Mouse (Mus musculus): ENCODE measurements around the gene Pid1. TPM values are rescaled to one million over a fixed set of nuclear protein-coding genes. Genes with fewer than 3 reads are reported as not detected.
"Not testable (repeated sequence)": the region's sequence is repeated elsewhere in the genome, so short reads cannot be mapped to it uniquely, and the experiment has no call there.

Gene Pid1
- total RNA-seq, 2 experiments from 2014 or later, result 41.9 to 42.1 TPM

DNA sequence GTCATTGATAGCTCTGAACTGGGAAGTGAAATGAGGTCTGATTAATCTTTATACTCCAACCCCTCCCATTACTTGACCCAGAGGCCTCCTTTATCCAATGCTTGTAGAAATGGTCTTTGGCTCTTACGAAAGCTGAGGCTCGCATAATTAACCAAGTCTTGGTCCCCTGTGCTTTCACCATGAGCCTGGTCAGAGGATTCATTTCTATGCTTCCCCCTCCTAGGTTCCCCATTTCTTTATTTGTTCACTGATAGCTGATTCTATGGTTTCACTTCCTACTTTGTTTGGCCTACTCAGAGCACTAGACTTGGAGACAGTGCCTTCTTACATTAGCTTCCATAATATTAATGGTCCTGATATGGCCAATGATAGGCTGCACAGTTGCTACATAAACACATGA lies 13.7 kb downstream of the Pid1 start:
- Histone ChIP-seq H3K4me3 (no peak overlapping the region), H3K27ac (no peak overlapping the region)
- intact Hi-C loops (cut with DNase I), result no loop called here
- TF ChIP-seq CTCF (IDR thresholded peaks at IDR 0.05), result no peak
- DNase-seq (ENCODE audit: extremely low spot score in 1 of 2, low spot score in 2 of 2), result no peak

DNA sequence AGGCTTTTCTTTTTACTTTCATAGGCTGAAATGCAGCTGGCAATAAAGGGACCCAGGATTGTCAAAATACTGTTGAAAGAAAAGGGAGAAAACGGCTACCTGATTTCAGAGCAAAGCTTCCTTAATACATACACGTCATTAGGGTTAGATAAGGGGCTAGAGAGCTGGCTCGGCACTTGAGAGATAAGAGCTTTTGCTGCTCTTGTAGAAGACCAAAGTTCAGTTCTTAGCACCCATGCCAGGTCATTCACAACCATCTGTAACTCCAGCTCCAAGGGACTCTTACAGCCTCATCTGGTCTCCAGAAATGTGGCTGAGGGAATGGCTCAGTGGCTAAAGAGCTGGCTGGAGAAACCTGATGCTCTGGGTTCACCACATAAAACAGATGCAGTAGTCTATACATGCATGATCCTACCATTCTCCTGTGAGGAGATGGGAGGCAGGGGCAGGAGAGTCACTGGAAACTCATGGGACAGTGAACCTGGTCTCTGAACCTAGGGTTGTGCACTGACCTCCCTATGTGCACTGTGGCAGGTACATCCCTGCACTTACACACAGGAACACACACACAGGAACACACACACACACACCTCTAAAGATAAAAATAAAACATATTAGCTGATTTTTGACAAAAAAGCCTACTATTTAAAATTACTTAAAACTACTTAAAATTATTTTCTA lies 16.0 kb downstream of the Pid1 start:
- no peak overlapping the region for H3K4me3 ChIP-seq
- DNase-seq (ENCODE audit: extremely low spot score in 1 of 2, low spot score in 2 of 2), result no peak
- intact Hi-C loops (cut with DNase I), result no loop called here
- TF ChIP-seq CTCF (IDR thresholded peaks at IDR 0.05), result no peak
- no peak overlapping the region for H3K27ac ChIP-seq

- intact Hi-C loops (cut with DNase I); DNase-seq (ENCODE audit: extremely low spot score in 1 of 2, low spot score in 2 of 2); H3K4me3 ChIP-seq; H3K27ac ChIP-seq: not testable (repeated sequence)
Measured at GRCm38 (mm10) chr1:84332797-84333196, 31.2 kb downstream of the Pid1 start.

GRCm38 (mm10) chr1:84331861-84332260 lies 32.1 kb downstream of the Pid1 start:
- H3K4me3 ChIP-seq; H3K27ac ChIP-seq; DNase-seq (ENCODE audit: extremely low spot score in 1 of 2, low spot score in 2 of 2); intact Hi-C loops (cut with DNase I): not testable (repeated sequence)

DNA sequence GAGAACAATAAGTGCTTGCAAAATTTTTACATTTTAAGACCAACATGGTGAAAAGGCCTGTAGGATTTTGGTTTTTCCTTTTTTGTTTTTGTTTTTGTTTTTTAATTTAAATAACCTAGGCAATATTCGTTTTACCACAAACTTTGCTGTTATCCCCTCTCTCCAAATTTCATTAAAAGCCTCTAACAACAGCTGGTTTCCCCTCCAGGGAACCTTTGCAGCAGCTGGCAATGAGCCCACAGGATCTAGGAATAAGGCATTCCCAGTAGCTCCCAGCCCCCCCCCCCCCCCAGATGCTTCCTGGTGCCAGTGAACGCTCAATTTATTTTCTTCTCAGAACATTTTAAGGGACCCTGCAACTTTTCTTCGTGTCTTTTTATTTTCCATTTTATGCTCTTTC lies 38.7 kb downstream of the Pid1 start:
- Histone ChIP-seq H3K4me3 (no peak overlapping the region), H3K27ac (no peak overlapping the region)
- TF ChIP-seq CTCF (IDR thresholded peaks at IDR 0.05), result no peak
- intact Hi-C loops (cut with DNase I), result no loop called here
- no peak for DNase-seq (ENCODE audit: extremely low spot score in 1 of 2, low spot score in 2 of 2)

- Histone ChIP-seq H3K4me3 (no peak overlapping the region), H3K27ac (no peak overlapping the region)
- TF ChIP-seq CTCF (IDR thresholded peaks at IDR 0.05), result no peak
- DNase-seq (ENCODE audit: extremely low spot score in 1 of 2, low spot score in 2 of 2), result no peak
- intact Hi-C loops (cut with DNase I), result no loop called here
Measured at GRCm38 (mm10) chr1:84321327-84321726, 42.7 kb downstream of the Pid1 start.

GRCm38 (mm10) chr1:84318569-84318968 lies 45.4 kb downstream of the Pid1 start:
- no peak for TF ChIP-seq CTCF (IDR thresholded peaks at IDR 0.05)
- DNase-seq (ENCODE audit: extremely low spot score in 1 of 2, low spot score in 2 of 2), result no peak
- intact Hi-C loops (cut with DNase I), result no loop called here
- Histone ChIP-seq H3K4me3 (no peak overlapping the region), H3K27ac (no peak overlapping the region)

DNA sequence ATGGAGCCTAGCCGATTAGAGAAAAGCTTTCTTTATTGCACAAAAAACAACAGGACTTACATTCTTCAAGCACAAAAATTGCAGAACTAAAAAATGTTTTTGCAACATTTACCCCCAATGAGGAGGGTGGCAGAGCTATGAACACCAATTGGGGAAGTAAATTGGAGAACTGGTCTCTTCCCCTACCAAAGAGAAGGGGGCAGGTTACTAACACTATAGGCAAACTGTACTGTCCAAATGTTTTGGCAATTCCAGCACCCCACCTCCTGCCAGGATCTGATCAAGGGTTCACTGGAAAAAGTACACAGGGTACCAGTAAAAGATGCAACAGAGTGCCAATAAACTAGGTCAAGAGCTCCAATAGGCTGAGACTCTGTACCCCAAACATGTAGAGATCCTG lies 46.2 kb downstream of the Pid1 start:
- Histone ChIP-seq H3K4me3 (no peak overlapping the region), H3K27ac (no peak overlapping the region)
- DNase-seq (ENCODE audit: extremely low spot score in 1 of 2, low spot score in 2 of 2), result no peak
- intact Hi-C loops (cut with DNase I), result no loop called here
- TF ChIP-seq CTCF (IDR thresholded peaks at IDR 0.05), result no peak

DNA sequence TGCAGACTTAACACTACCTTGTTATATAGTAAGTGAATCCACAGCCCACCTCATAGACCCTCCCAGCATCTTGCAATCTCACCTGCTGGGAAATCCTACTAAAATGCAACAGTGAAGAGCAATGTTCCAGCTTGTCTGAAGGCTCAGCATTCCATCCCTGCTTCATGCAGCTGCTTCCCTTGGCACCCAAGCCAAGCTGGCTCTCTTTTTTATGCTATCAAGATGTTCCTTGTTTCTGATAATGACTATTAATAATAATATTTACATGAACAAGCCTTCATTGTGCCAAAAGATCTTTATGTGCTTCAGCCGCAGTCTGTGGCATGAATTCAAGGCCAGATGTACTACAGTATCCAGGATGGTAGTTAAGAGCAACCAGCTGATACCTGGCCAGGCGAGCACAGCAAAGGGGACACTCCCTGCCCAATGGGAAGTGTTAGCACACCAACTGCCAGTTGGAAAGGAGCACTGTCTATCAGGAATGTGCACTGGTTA lies 54.0 kb downstream of the Pid1 start:
- no peak for TF ChIP-seq CTCF (IDR thresholded peaks at IDR 0.05)
- DNase-seq (ENCODE audit: extremely low spot score in 1 of 2, low spot score in 2 of 2), result no peak
- Histone ChIP-seq H3K4me3 (no peak overlapping the region), H3K27ac (no peak overlapping the region)
- intact Hi-C loops (cut with DNase I), result no loop called here

DNA sequence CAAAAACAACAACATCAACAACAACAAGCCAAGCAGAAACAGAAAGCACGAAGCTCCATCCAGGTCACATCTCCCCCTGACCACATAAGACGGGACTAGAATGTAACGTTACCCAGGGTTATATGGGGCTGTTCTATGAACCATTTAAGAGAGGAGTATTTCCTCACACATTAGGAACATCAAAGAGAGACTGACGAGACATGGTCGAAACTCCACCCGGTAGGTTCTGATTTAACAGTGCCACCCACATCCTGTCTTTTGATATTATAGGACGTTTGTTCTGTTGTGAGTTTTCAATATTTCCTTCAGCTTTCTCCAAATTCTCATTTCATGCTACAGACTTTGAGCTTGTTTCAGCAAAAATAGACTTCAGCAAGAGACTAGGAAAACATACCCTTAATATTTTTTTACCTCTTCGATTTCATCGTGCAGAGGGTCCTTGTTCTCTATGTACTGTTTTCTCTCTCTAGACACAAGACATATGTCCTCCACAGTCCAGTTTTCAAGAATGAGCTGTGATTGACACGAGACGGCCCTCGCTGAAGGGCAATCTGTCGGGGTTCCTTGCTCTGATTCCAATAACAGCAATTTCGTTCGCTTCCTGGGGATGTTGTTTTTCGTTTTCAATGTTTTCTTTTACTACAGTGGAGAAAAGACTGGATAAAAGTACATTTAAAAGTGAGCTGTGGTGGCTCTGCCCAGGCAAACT lies 58.1 kb downstream of the Pid1 start:
- intact Hi-C loops (cut with DNase I), result no loop called here
- DNase-seq (ENCODE audit: extremely low spot score in 1 of 2, low spot score in 2 of 2), result no peak
- H3K4me3 ChIP-seq, result no peak overlapping the region
- no peak overlapping the region for H3K27ac ChIP-seq
- TF ChIP-seq CTCF (IDR thresholded peaks at IDR 0.05), result no peak

GRCm38 (mm10) chr1:84302788-84303187 lies 61.2 kb downstream of the Pid1 start:
- intact Hi-C loops (cut with DNase I), result loop anchor here (5.0 kb wide), 1 partner anchor 555 kb away; no protein-coding TSS in a partner anchor
- H3K4me3 ChIP-seq, result no peak overlapping the region
- no peak for DNase-seq (ENCODE audit: extremely low spot score in 1 of 2, low spot score in 2 of 2)
- TF ChIP-seq CTCF (IDR thresholded peaks at IDR 0.05), result no peak
- no peak overlapping the region for H3K27ac ChIP-seq

DNA sequence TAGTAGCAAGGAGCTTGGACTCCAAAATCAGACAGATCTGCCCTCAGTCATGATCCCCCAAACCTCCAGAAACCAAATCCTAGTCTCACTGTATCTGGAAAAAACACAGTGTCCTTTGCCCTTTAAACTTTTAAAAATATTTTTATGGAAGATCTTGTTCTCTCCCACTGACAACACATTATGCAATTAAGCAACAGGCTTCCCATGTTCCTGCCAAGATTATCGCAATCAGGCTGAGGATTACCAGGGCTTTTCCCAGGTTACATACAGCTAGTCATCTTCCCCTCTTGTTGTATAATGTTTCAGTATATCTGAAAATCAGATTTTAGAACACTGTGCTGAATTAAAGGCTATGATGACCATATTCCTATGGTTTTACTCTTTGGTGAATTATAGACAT lies 64.3 kb downstream of the Pid1 start:
- Histone ChIP-seq H3K4me3 (no peak overlapping the region), H3K27ac (no peak overlapping the region)
- TF ChIP-seq CTCF (IDR thresholded peaks at IDR 0.05), result no peak
- no peak for DNase-seq (ENCODE audit: extremely low spot score in 1 of 2, low spot score in 2 of 2)
- intact Hi-C loops (cut with DNase I), result loop anchor here (5.0 kb wide), 1 partner anchor 552 kb away; no protein-coding TSS in a partner anchor
